Mouse (Mus musculus) urinary bladder, postnatal 14 days (tissue): ENCODE data around the gene Cpa4.

Experiments used
- DNase-seq: peaks from one replicate; pipeline ENCODE4 v3.0.0; 2021; ENCODE audit warnings: low spot score

The Cpa4 gene

GRCm38 (mm10) chr6:30551644-30552580 lies 16.3 kb upstream of the Cpa4 start:
- DNase-seq = no peak

DNA sequence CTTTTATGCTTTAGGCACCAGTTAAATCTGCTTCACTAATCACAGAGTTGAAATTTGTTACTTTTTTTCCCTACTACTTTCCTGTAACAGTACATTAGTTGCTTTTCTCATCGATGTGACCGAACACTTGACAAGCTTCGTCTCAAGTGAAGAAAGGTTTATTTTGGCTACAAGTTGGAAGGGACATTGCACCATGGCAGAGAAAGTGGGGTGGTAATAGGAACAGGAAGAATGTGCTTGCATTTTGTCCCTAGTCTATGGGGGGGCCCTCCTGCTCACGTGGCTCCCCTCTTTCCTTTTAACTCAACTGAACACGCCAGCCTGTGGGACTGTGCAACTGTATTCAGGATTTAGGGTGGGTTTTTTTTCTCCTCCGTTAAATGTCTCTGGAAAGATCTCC lies 15.5 kb upstream of the Cpa4 start:
- no peak for DNase-seq

DNA sequence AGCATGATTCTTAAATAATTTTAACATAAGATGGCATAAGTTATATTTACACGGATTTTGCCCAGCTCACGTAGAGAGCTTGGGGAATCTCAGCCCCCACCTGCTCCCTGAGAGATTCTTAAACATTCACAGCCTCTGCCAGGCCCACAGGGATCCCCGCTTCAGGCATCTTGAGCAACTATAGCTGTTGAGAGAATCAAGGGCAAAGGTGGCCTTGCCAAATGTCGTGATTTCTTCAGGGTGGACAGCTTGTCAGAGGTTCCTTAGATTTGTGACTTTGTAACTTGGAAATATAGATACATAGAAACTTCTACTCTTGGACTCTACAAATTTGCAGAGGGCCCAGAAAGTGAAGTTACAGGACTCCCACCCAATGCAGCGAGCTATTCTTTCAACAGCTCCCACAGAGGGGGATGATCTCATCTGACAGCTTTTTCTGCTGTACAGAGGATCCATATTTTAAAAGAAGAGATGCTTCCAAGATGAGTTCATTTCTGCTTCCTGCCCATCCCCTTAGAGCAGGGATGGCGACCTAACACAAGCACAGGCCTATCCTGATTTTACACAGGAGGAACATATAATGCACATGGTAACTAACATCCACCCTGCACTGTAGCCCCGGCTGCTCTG lies 14.7 kb upstream of the Cpa4 start:
- no peak for DNase-seq

- no peak for DNase-seq
These were observed 14.1 kb upstream of the Cpa4 start for GRCm38 (mm10) chr6:30554092-30554491.

DNA sequence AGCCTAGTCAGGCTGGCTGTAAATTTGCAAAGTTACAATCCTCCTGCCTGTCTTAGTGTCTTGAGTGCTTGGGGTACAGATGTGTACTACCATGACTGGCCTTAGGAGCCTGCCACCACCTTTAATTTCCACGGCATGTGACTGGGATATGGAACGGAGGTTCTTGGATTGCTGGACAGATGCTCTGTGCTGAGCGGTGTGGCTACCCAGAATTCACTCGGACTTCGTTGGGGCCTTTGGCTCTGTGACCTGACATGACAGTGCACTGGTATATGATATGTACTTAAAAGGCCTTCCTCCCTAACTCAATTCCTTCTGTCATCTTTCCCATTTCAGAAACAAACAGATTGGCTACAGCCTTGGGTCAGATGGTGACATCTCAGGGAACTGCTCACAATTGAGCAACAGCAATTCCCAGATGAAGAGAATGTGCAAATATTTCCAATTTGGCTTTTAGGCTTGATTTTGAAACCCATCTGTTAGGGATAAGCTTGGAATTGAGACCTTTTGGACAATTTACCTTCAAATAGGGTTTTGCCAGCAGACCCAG lies 13.5 kb upstream of the Cpa4 start:
- no peak for DNase-seq

DNA sequence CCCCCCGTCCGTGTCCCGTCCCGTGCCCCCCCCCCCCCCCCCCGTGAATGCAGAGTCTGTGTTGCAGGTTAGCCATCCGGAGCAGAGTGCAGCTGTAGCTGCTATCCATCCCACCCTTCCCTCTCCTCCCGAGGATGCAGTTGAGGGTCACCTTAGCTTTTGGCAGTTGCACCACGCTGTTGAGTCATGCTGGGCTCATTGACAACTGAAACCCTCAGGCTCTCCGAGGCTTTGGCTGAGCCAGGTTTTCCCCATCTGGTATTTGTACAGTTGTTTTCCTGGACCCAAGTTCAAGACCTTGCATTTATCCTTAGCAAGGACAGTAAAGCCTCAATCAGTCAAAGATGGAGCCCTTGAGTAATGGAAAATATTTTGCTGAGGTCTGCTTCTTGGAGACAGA lies 12.1 kb upstream of the Cpa4 start:
- no peak for DNase-seq

GRCm38 (mm10) chr6:30559726-30560125 lies 8.4 kb upstream of the Cpa4 start:
- DNase-seq = no peak

DNA sequence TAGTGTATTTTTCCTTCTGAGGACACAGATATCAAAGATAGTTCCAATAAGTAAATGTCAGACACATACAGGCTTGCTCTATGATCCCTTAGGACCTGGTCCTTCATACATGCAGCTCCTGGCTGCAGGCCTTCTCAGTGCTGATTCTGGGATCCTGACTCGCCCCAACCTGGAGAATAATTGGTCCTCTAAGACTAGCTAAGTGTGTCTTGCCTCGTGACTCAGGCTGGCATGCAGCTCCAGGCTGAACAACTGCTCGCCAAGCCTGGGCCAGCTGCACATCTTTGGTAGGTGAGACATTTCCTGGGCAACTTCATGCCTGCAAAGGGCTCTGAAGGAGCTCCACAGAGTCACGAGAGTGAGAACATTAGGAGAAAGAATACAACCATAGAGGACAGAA lies 6.0 kb upstream of the Cpa4 start:
- no peak for DNase-seq

GRCm38 (mm10) chr6:30563575-30563974 lies 4.6 kb upstream of the Cpa4 start:
- DNase-seq = peak; percentile 60

GRCm38 (mm10) chr6:30564051-30564450 lies 4.1 kb upstream of the Cpa4 start:
- DNase-seq = no peak

GRCm38 (mm10) chr6:30569331-30569730 lies 1.2 kb downstream of the Cpa4 start:
- DNase-seq = no peak

- no peak for DNase-seq
These were observed 1.8 kb downstream of the Cpa4 start for GRCm38 (mm10) chr6:30570012-30570411.

DNA sequence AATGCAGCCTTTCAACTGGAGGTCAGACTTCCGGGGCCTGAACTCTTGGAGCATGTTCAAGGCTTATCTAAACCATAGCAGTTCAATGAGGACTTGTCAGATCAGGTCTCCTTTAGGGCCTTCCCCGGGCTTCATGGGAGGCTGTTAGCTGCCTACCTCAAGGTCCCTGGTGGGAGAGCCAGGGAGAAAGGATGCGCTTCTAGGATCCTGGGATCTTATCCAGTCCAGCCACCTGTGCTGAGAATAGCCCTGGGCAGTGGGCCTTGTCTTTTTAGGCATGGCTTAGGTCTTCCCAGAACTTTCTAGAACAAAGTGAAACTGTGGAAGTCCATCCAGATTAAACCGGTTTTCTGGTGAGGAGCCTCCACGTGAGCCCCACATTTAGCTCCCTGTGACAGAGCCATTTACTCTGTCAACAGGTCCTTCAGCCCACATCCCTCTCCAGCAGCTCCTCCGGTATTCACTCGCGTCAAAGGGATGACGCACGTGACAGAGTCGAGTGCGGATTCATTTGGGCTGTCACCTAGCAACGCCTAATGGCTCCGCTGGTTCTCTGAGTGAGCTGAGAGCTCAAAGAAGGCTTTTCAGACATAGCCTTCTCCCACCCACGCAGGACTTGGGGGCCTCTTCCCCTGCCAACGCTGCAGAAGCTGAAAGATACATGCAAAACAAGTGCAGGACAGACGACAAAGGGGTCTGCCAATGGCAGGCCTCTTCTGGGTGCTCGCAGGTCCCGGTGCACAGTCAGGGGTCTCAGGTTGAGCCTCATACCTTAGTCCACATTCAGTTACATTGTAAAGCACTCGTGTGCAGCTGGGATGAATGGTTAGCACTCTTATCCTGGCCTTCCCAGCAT lies 4.5 kb downstream of the Cpa4 start:
- no peak for DNase-seq

GRCm38 (mm10) chr6:30573380-30573779 lies 5.2 kb downstream of the Cpa4 start:
- no peak for DNase-seq

GRCm38 (mm10) chr6:30574945-30575344 lies 6.8 kb downstream of the Cpa4 start:
- no peak for DNase-seq

GRCm38 (mm10) chr6:30576477-30577203 lies 8.5 kb downstream of the Cpa4 start:
- DNase-seq = no peak

- no peak for DNase-seq
These were observed 12.0 kb downstream of the Cpa4 start for GRCm38 (mm10) chr6:30579961-30580840.

GRCm38 (mm10) chr6:30580841-30581176 lies 12.6 kb downstream of the Cpa4 start:
- DNase-seq = no peak

DNA sequence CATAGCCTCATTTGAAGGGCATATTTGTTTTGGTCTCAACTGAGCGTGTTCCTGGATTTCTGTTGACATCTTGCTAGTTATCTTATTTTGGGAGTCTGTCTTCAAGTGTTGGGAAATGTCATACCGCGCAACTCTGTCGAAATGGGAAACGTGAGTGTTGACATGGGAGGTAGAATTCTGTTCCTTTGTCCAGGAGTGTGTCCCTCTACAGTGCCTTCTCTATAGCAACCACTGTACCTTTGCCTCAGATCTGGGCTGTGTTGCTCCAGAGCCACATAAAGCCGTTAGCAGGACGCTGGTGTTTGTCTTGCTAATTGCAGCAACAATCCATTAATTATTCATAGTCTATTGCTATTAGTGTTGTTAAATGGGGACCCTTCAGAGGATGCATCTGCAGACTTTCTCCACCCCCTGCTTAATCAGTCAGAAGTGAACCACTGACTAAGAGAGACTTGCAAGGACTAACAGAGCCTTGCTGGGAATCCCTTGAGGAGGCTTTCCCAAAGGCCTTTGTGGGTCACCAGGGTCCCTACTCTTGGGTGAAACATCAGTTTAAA lies 18.8 kb downstream of the Cpa4 start:
- no peak for DNase-seq

DNA sequence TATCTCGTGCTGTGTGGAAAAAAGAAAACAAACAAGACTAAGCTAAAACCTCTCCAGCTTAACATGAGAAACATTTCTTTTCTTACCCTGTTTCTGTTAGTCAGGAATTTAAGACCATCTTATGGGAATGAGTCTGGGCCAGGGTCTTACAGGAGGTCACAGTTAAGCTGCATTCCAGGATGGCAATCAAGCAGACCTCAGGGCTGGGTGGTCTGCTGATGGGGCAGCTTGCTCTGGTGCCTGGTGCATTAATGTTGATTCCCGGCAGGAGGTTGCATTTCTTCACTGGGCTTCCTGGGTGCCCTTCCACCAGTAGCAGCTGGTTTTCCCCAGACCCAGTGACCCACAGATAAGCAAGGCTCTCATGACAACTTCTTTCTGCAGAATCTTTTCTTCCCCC lies 21.6 kb downstream of the Cpa4 start:
- DNase-seq = no peak
